Mouse (Mus musculus) embryonic facial prominence, embryonic 11.5 days (tissue): ENCODE measurements around the gene Sardh. TPM values are rescaled to one million over a fixed set of nuclear protein-coding genes. Genes with fewer than 3 reads are reported as not detected.

Experiments used
- ATAC-seq: fragments of 200-750 bp; cut with Nextera tagmentation; replicated peaks from 2 replicates; pipeline ENCODE4 v1.8.0; 2017; ENCODE audit warnings: low read depth; ENCODE audit not compliant: insufficient number of reproducible peaks, low FRiP score, low TSS enrichment
- DNase-seq: peaks from one replicate; pipeline ENCODE4 v3.0.0-alpha.2; 2015; ENCODE audit warnings: low spot score
- H3K27ac ChIP-seq: fragments of 300-500 bp; sonication (generic); replicated peaks from 2 replicates; pipeline ENCODE4 v1.5.1; 2014; ENCODE audit warnings: mild to moderate bottlenecking, low read depth, low read length, control low read depth
- H3K27me3 ChIP-seq: fragments of 300-500 bp; sonication (generic); 2 replicates; pipeline ENCODE4 v1.6.1; 2014; ENCODE audit warnings: mild to moderate bottlenecking, low read length, moderate library complexity, mixed read lengths; ENCODE audit not compliant: control insufficient read depth, insufficient read depth
- H3K36me3 ChIP-seq: fragments of 300-500 bp; sonication (generic); replicated peaks from 2 replicates; pipeline ENCODE4 v1.6.1; 2014; ENCODE audit warnings: low read depth, mild to moderate bottlenecking, low read length, moderate library complexity, mixed read lengths; ENCODE audit not compliant: control insufficient read depth, insufficient read depth
- H3K4me1 ChIP-seq: fragments of 300-500 bp; sonication (generic); 2 replicates; pipeline ENCODE4 v1.6.1; 2014; ENCODE audit warnings: low read length, mixed read lengths; ENCODE audit not compliant: control insufficient read depth, insufficient read depth
- H3K4me2 ChIP-seq: fragments of 300-500 bp; sonication (generic); 2 replicates; pipeline ENCODE4 v1.6.1; 2014; ENCODE audit warnings: low read depth, mild to moderate bottlenecking, control low read depth, low read length, moderate library complexity
- H3K4me3 ChIP-seq: fragments of 300-500 bp; sonication (generic); 2 replicates; pipeline ENCODE4 v1.5.1; 2014; ENCODE audit warnings: low read depth, low read length, control low read depth
- H3K9ac ChIP-seq: fragments of 300-500 bp; sonication (generic); replicated peaks from 2 replicates; pipeline ENCODE4 v1.6.1; 2014; ENCODE audit warnings: mild to moderate bottlenecking, control low read depth, low read length
- H3K9me3 ChIP-seq: fragments of 300-500 bp; sonication (generic); replicated peaks from 2 replicates; pipeline ENCODE4 v1.6.1; 2016; ENCODE audit warnings: mild to moderate bottlenecking, low read length, inconsistent platforms, mixed read lengths; ENCODE audit not compliant: control insufficient read depth
- WGBS: fragments of 180-500 bp; shearing (Covaris S2); extraction: QIAGEN DNeasy Blood & Tissue Kit; methylation state at CpG from one replicate; pipeline ENCODE4 v1.1.7; 2014; 5-methylcytosine and 5-hydroxymethylcytosine counted together
- polyA plus RNA-seq: library from polyadenylated mRNA; unstranded; fragments of >200 nt; fragmentation: Nextera tagmentation; extraction: Ambion mirVana; gene quantifications from 2 replicates; pipeline ENCODE4 v1.2.1, GENCODE M21; 2014

Gene Sardh
- polyA plus RNA-seq, 1 experiment from 2014 or later: 2.7 TPM

DNA sequence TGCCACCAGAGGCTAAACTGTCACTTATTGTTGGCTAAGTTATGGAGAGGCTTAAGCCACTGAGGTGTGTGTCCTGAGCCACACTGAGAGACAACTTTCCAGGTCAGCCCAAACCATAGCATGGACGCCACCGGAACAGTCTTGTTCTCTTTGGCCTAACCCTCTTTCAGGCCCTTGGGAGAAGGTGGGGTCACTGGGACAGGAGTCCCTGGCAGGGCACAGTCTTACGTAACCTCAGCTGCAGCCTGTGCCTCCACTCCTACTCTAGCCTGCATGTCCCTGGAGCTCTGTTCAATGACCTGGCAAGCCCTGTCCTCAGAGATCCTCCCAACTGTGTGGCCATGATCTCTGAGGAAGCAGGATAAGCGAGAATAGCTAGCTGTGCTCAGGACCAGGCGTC is 41.0 kb downstream of the Sardh start:
- Histone ChIP-seq H3K9me3 (no peaks in the 10 kb centered on the region), H3K4me3 (no peak overlapping the region)

DNA sequence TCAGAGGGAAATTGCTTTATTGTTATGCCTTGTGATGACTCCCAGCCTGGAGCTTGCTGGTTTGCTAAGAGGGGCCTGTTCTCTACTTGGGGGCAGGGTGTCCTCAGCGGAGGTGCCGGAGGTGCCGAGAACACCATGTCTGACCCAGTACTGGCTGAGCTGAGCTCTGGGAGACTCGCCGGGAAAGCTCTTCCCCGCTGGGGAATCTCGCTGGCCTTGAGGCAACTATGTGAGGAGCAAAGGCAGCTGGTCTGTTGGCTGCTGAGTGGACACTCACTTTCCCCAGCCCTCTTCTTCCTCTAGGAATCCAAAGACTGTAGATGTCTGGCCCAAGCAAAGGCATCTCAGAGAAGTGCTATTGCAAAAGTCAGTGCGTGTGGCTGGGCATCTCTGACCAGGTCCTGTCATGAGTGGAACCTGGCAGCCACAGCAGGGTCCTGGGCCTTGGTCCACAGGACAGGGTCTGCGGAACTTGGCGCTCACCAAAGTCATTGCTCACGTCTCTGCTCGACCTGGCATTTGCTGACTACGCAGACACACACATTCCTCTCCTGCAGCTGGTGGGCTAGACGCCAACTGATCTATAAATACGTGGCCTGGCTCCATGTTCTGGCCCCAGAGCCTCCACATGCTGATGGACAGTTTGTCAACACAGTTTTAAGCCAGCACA is 41.9 kb downstream of the Sardh start:
- Histone ChIP-seq H3K27me3 (no peaks in the 10 kb centered on the region), H3K4me1 (no peaks in the 10 kb centered on the region), H3K4me3 (no peak overlapping the region), H3K36me3 (no peaks in the 10 kb centered on the region), H3K9me3 (no peaks in the 10 kb centered on the region), H3K27ac (no peak overlapping the region), H3K9ac (no peak overlapping the region), H3K4me2 (no peak overlapping the region)
- ATAC-seq: no peak
- no peak for DNase-seq
- 85% methylated on average over 15 of the region's 15 CpGs for WGBS

More for the DNA sequence above, 41.0 kb downstream of the Sardh start:
- 87% methylated on average over 5 of the region's 5 CpGs for WGBS
- Histone ChIP-seq H3K27ac (no peak overlapping the region), H3K4me2 (no peak overlapping the region), H3K4me1 (no peaks in the 10 kb centered on the region), H3K27me3 (no peaks in the 10 kb centered on the region), H3K9ac (no peak overlapping the region), H3K36me3 (no peaks in the 10 kb centered on the region)
- no peak for ATAC-seq
- DNase-seq: no peak

DNA sequence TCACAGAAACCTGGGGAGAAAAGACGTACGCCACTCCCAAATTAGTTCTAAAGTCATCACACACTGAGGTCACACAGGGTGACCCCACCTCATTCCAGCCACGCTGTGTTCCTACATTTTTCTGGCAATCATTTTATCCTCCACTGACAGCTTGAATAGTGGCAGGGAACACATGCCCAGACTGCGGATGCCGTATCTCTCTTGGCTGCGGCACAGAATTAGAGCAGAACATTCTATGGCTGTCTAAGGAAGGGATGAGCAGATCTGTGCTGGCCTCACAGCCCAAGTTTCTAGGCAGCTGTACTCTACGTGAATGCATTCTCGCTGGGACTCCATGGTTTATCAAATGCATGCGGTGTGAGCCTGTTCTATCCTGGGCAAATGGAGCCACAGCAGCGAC is 42.5 kb downstream of the Sardh start:
- Histone ChIP-seq H3K4me3 (no peak overlapping the region), H3K27ac (no peak overlapping the region), H3K9me3 (no peaks in the 10 kb centered on the region), H3K4me1 (no peaks in the 10 kb centered on the region), H3K36me3 (no peaks in the 10 kb centered on the region), H3K4me2 (no peak overlapping the region), H3K9ac (no peak overlapping the region), H3K27me3 (no peaks in the 10 kb centered on the region)
- DNase-seq (no peak), ATAC-seq (no peak)
- WGBS: 70% methylated on average over 10 of the region's 10 CpGs

DNA sequence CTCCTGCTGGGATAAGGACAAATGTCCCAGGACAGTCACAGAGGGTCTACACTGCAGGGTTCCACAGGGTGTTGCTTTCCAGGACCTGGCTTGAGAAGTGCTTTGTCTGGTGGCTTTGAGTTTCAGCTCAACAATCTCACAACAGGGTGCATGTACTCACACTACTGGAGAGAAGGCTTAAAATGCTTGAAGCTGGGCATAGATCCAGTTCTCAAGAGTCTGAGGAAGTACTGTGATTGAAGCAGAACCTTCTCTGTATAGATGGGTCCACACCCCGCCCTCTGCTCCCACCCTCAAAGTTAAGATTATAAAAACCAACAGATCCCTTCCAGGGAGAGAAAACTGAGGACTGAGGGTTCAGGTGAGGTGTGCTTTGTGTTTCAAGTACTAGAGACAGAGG is 47.6 kb downstream of the Sardh start:
- H3K4me1 ChIP-seq: no peaks in the 10 kb centered on the region
- DNase-seq (no peak), ATAC-seq (no peak)
- H3K36me3 ChIP-seq: no peaks in the 10 kb centered on the region
- no peak overlapping the region for H3K27ac ChIP-seq
- H3K4me2 ChIP-seq: no peak overlapping the region
- no peaks in the 10 kb centered on the region for H3K27me3 ChIP-seq
- H3K4me3 ChIP-seq: no peak overlapping the region
- no peak overlapping the region for H3K9ac ChIP-seq
- H3K9me3 ChIP-seq: no peaks in the 10 kb centered on the region
- 81% methylated on average over 1 of the region's 1 CpGs for WGBS

GRCm38 (mm10) chr2:27198551-27199246 is 49.4 kb downstream of the Sardh start:
- Histone ChIP-seq H3K4me1 (no peaks in the 10 kb centered on the region), H3K4me2 (no peak overlapping the region), H3K27me3 (no peaks in the 10 kb centered on the region), H3K9me3 (no peaks in the 10 kb centered on the region), H3K27ac (no peak overlapping the region), H3K9ac (no peak overlapping the region), H3K36me3 (no peaks in the 10 kb centered on the region), H3K4me3 (no peak overlapping the region)
- ATAC-seq: no peak
- DNase-seq: no peak
- 49% methylated on average over 5 of the region's 5 CpGs for WGBS

DNA sequence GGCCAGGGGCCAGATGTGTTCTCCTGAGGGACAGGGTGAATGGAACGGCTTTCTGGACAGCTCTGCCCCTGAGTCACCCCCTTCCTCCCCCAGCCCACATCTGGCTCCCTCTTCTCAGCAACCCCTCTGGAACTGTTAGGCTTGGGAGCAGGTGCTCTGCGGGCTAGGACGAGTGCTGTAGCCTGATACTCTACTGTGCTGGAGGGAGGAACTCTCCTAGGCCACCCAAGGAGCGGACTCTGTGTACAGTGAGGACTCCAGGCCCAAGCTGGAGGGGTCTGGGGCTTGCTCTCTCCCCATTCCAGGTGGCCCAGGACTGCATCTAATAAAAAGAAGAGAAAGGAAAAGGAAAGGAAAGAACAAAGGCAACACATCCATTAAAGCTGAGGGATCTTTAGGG is 58.1 kb downstream of the Sardh start:
- Histone ChIP-seq H3K9me3 (no peaks in the 10 kb centered on the region), H3K27ac (no peak overlapping the region), H3K4me2 (no peak overlapping the region), H3K27me3 (no peaks in the 10 kb centered on the region), H3K9ac (no peak overlapping the region), H3K36me3 (no peaks in the 10 kb centered on the region), H3K4me1 (no peaks in the 10 kb centered on the region), H3K4me3 (no peak overlapping the region)
- peak; percentile 44 for DNase-seq
- WGBS: 35% methylated on average over 4 of the region's 4 CpGs
- no peak; the same call in 1 of the 2 replicates for ATAC-seq

DNA sequence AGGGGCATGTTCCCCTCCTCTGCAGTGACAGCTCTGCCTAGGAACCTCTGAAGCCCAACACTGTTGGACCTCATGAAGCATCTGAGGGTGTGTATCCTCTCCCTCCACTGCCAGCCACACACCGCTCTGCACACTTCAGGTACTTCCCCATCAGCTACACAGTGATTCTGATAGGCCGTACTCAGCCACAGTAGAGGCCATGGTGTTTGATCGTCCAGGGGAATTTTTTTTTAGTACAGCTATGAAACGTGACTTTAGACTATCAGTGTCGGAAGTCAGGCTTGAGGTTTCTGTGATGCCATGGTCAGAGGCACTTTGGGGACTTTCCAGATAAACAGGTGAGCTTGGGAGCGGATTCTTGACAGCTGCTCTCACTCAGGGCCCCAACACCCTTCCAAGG is 60.6 kb downstream of the Sardh start:
- Histone ChIP-seq H3K36me3 (no peaks in the 10 kb centered on the region), H3K27ac (no peak overlapping the region), H3K27me3 (no peaks in the 10 kb centered on the region), H3K4me1 (no peaks in the 10 kb centered on the region), H3K9ac (no peak overlapping the region), H3K9me3 (no peaks in the 10 kb centered on the region), H3K4me3 (no peak overlapping the region), H3K4me2 (no peak overlapping the region)
- DNase-seq (no peak), ATAC-seq (no peak)
- WGBS: 86% methylated on average over 6 of the region's 6 CpGs

GRCm38 (mm10) chr2:27183734-27184133 is 64.4 kb downstream of the Sardh start:
- no peak overlapping the region for H3K27ac ChIP-seq
- no peak overlapping the region for H3K9ac ChIP-seq
- H3K4me3 ChIP-seq: no peak overlapping the region
- WGBS: 81% methylated on average over 12 of the region's 12 CpGs
- H3K27me3 ChIP-seq: no peaks in the 10 kb centered on the region
- no peaks in the 10 kb centered on the region for H3K36me3 ChIP-seq
- no peaks in the 10 kb centered on the region for H3K4me1 ChIP-seq
- H3K4me2 ChIP-seq: no peak overlapping the region
- H3K9me3 ChIP-seq: no peaks in the 10 kb centered on the region
- DNase-seq (no peak), ATAC-seq (no peak)
